Mouse (Mus musculus) C2C12 (cell line): Measurements from ENCODE around the gene Ass1. TPM values are rescaled to one million over a fixed set of nuclear protein-coding genes. Genes with fewer than 3 reads are reported as not detected.

Experiments
- H3K27me3 ChIP-seq: one replicate; pipeline ENCODE4 v1.6.1; 2011; ENCODE audit not compliant: control insufficient read depth, insufficient read depth, insufficient read length
- H3K36me3 ChIP-seq: one replicate; pipeline ENCODE4 v1.6.1; 2011; ENCODE audit not compliant: control insufficient read depth, insufficient read depth
- H3K4me3 ChIP-seq: one replicate; pipeline ENCODE4 v1.5.1; 2011; ENCODE audit warnings: mild to moderate bottlenecking, control low read depth; ENCODE audit not compliant: poor library complexity, insufficient read depth, severe bottlenecking
- H3K79me2 ChIP-seq: one replicate; pipeline ENCODE4 v1.6.1; 2011; ENCODE audit not compliant: control insufficient read depth, insufficient read depth
- H3K79me3 ChIP-seq: one replicate; pipeline ENCODE4 v1.6.1; 2011; ENCODE audit warnings: low read depth, control low read depth
- H3ac ChIP-seq: one replicate; pipeline ENCODE3; 2011; ENCODE audit warnings: low read depth; ENCODE audit not compliant: control insufficient read depth, insufficient read length
- CEBPB ChIP-seq: IDR thresholded peaks from one replicate; pipeline ENCODE4 v1.6.1; 2011; ENCODE audit warnings: low read depth, mild to moderate bottlenecking, control low read depth, moderate library complexity
- CTCF ChIP-seq: IDR thresholded peaks from one replicate; pipeline ENCODE4 v1.5.1; 2011; ENCODE audit not compliant: control insufficient read depth, insufficient read depth, insufficient read length
- FOSL1 ChIP-seq: IDR thresholded peaks from one replicate; pipeline ENCODE4 v1.8.0; 2011; ENCODE audit warnings: mild to moderate bottlenecking, low read length; ENCODE audit not compliant: poor library complexity, insufficient read depth, severe bottlenecking
- MAX ChIP-seq: IDR thresholded peaks from one replicate; pipeline ENCODE4 v1.6.1; 2011; ENCODE audit warnings: mild to moderate bottlenecking, control low read depth
- MYOD1 ChIP-seq: IDR thresholded peaks from one replicate; pipeline ENCODE4 v1.6.1; 2011; ENCODE audit warnings: low read depth; ENCODE audit not compliant: control insufficient read depth, insufficient read length
- MYOG ChIP-seq: IDR thresholded peaks from one replicate; pipeline ENCODE4 v1.6.1; 2011; ENCODE audit not compliant: control insufficient read depth, insufficient read length; ENCODE audit errors: extremely low read depth
- USF1 ChIP-seq: IDR thresholded peaks from one replicate; pipeline ENCODE4 v1.6.1; 2011; ENCODE audit warnings: low read depth, mild to moderate bottlenecking, control low read depth, moderate library complexity
- polyA plus RNA-seq: library from polyadenylated mRNA; unstranded; fragments of >200 nt; fragmentation: generic; extraction: Trizol; gene quantifications from one replicate; pipeline ENCODE4 v1.2.1, GENCODE M21; 2012; ENCODE audit warnings: missing spikeins

Ass1 gene
- polyA plus RNA-seq, 1 experiment = 248 TPM

- Histone ChIP-seq H3K79me3 (no peaks in the 10 kb centered on the region), H3K79me2 (no peaks in the 10 kb centered on the region), H3K36me3 (peaks cover 32% of the 10 kb centered on the region), H3K4me3 (no peak overlapping the region), H3ac (no peak overlapping the region), H3K27me3 (no peaks in the 10 kb centered on the region)
- TF ChIP-seq MYOD1 (no peak), MYOG (no peak), FOSL1 (no peak), CEBPB (no peak)
Measured at GRCm38 (mm10) chr2:31501448-31502130, 31.6 kb downstream of the Ass1 start.

- Histone ChIP-seq H3K27me3 (no peaks in the 10 kb centered on the region), H3K4me3 (no peak overlapping the region), H3K79me3 (no peaks in the 10 kb centered on the region), H3K79me2 (no peaks in the 10 kb centered on the region), H3K36me3 (peaks cover 29% of the 10 kb centered on the region), H3ac (no peak overlapping the region)
- no peak for TF ChIP-seq MAX
Measured at GRCm38 (mm10) chr2:31502616-31503522, 32.9 kb downstream of the Ass1 start.

GRCm38 (mm10) chr2:31505472-31505871 is 35.5 kb downstream of the Ass1 start:
- peaks cover 42% of the 10 kb centered on the region for H3K36me3 ChIP-seq
- TF ChIP-seq MAX (no peak), MYOG (no peak), CTCF (no peak), CEBPB (no peak), MYOD1 (no peak), USF1 (no peak), FOSL1 (no peak)
- no peak overlapping the region for H3ac ChIP-seq
- H3K79me3 ChIP-seq = no peaks in the 10 kb centered on the region
- no peaks in the 10 kb centered on the region for H3K27me3 ChIP-seq
- no peaks in the 10 kb centered on the region for H3K79me2 ChIP-seq
- H3K4me3 ChIP-seq = no peak overlapping the region

- Histone ChIP-seq H3K4me3 (no peak overlapping the region), H3ac (no peak overlapping the region), H3K79me2 (no peaks in the 10 kb centered on the region), H3K27me3 (no peaks in the 10 kb centered on the region), H3K36me3 (peaks cover 59% of the 10 kb centered on the region), H3K79me3 (no peaks in the 10 kb centered on the region)
- no peak for TF ChIP-seq CEBPB
- no peak for TF ChIP-seq USF1
- no peak for TF ChIP-seq MYOD1
- TF ChIP-seq MAX = no peak
- no peak for TF ChIP-seq MYOG
- no peak for TF ChIP-seq CTCF
- TF ChIP-seq FOSL1 = no peak
Measured at GRCm38 (mm10) chr2:31508851-31509250, 38.8 kb downstream of the Ass1 start.

- TF ChIP-seq CTCF (no peak), CEBPB (no peak), MYOD1 (no peak), FOSL1 (no peak), MYOG (no peak), USF1 (no peak), MAX (no peak)
Measured at GRCm38 (mm10) chr2:31511316-31511715, 41.3 kb downstream of the Ass1 start.

GRCm38 (mm10) chr2:31516557-31516956 is 46.5 kb downstream of the Ass1 start:
- no peak for TF ChIP-seq FOSL1
- TF ChIP-seq CTCF = no peak
- no peak for TF ChIP-seq MYOD1
- no peak for TF ChIP-seq MAX
- Histone ChIP-seq H3K4me3 (no peak overlapping the region), H3K79me2 (no peaks in the 10 kb centered on the region), H3K79me3 (no peaks in the 10 kb centered on the region), H3K36me3 (peaks cover 75% of the 10 kb centered on the region), H3ac (no peak overlapping the region), H3K27me3 (no peaks in the 10 kb centered on the region)

More at GRCm38 (mm10) chr2:31511316-31511715, 41.3 kb downstream of the Ass1 start:
- Histone ChIP-seq H3ac (no peak overlapping the region), H3K79me3 (no peaks in the 10 kb centered on the region), H3K27me3 (no peaks in the 10 kb centered on the region), H3K4me3 (no peak overlapping the region), H3K79me2 (no peaks in the 10 kb centered on the region), H3K36me3 (peaks cover 76% of the 10 kb centered on the region)
